Mouse (Mus musculus): ENCODE results near the gene Fos. TPM values are rescaled to one million over a fixed set of nuclear protein-coding genes. Genes with fewer than 3 reads are reported as not detected.

The Fos gene
- total and polyA plus RNA-seq, 2 experiments from 2014 or later: 1.6 to 18.5 TPM

DNA sequence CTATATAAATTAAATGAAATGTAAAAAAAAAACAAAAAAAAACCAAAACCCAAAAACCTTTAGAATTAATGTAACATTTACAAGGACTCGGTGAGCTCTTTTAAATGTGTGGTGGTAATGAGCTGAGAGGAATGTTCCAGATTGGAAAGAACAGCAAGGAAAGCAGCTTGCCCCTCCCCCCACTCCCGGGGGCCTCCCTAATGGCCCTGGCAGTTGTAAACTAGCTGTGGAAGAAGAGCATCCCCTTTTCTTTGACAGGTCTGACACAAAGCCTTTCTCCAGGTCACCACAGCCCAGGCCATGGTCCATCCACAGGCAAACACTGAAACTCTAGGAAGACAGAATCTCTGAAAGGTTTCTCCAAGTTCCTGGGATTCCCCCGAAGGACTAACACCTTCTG, 5.5 kb downstream of the Fos start:
- H3K4me3 ChIP-seq (ENCODE audit: low read depth, low read length): no peak overlapping the region
- no peak overlapping the region for H3K9ac ChIP-seq (replicated peaks; ENCODE audit: low read depth, low read length)
- TF ChIP-seq CTCF (IDR thresholded peaks at IDR 0.05; ENCODE audit: low read depth): no peak
- 30% methylated on average over 3 of the region's 3 CpGs for whole genome bisulfite sequencing
- H3K4me1 ChIP-seq (ENCODE audit: control insufficient read depth, insufficient read depth): peaks cover 16% of the 10 kb centered on the region; the same call in 1 of the 2 replicates
- peaks cover 13% of the 10 kb centered on the region for H3K36me3 ChIP-seq (replicated peaks; ENCODE audit: control insufficient read depth, insufficient read depth, low read length)
- no peaks in the 10 kb centered on the region for H3K27me3 ChIP-seq (ENCODE audit: control insufficient read depth, insufficient read depth, low read length)
- ATAC-seq (ENCODE audit: insufficient read depth, low read depth) (no peak), DNase-seq (ENCODE audit: low spot score) (no peak)
- H3K9me3 ChIP-seq (replicated peaks; ENCODE audit: control insufficient read depth, low read length): no peaks in the 10 kb centered on the region
- no peak overlapping the region for H3K4me2 ChIP-seq (ENCODE audit: low read depth, low read length)
- no peak overlapping the region for H3K27ac ChIP-seq (ENCODE audit: low read depth)

DNA sequence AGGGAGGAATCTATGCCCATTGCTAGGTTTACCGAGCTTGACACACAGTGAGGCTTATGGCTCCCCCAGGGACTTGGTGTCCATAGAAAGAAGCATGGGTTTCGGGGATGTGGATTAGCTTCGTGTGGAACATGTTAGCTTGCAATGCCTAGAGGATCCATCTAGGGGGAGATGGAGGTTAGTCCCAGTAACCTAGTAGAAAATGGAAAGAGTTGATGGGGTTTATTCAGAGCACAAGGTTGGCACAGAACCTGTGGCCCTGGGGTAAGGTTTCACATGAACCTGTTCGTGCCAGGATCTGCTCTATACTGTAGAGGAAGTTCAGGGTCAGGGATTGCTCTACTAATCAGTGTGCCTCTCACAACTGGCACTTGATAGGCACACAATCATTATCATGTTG, 9.5 kb downstream of the Fos start:
- ATAC-seq (ENCODE audit: insufficient read depth, low read depth) (no peak), DNase-seq (ENCODE audit: low spot score) (peak; percentile 26)

DNA sequence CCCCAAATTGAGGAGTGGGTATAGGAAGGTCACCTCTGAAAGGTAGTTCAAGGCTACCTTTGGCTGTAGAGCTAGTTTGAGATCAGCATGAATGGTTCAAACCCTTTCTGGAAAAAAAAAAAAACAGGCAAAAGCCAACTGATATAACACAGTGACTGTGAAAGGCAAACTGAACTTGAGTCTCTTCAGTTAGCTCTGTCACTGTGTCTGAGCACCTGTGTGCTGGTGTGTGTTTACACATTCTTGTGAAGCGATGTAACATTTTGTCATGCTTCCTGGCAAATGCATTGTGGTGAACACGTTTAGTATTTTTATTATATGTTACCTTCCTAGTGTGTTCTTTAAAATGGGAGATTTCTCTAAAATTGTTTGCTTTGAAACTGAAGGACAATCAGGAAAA, 11.0 kb downstream of the Fos start:
- Histone ChIP-seq H3K4me2 (ENCODE audit: low read depth, low read length) (no peak overlapping the region), H3K9ac (replicated peaks; ENCODE audit: low read depth, low read length) (no peak overlapping the region), H3K27me3 (ENCODE audit: control insufficient read depth, insufficient read depth, low read length) (no peaks in the 10 kb centered on the region), H3K27ac (ENCODE audit: low read depth) (no peak overlapping the region), H3K4me3 (ENCODE audit: low read depth, low read length) (no peak overlapping the region), H3K9me3 (replicated peaks; ENCODE audit: control insufficient read depth, low read length) (no peaks in the 10 kb centered on the region), H3K36me3 (replicated peaks; ENCODE audit: control insufficient read depth, insufficient read depth, low read length) (no peaks in the 10 kb centered on the region), H3K4me1 (ENCODE audit: control insufficient read depth, insufficient read depth) (peaks cover 22% of the 10 kb centered on the region)
- no peak for ATAC-seq (ENCODE audit: insufficient read depth, low read depth)
- no peak for DNase-seq (ENCODE audit: low spot score)
- TF ChIP-seq CTCF (IDR thresholded peaks at IDR 0.05; ENCODE audit: low read depth): no peak
- TF ChIP-seq EP300 (IDR thresholded peaks at IDR 0.05; ENCODE audit: low read depth): no peak
- WGBS: 61% methylated on average over 2 of the region's 2 CpGs

More for the DNA sequence above, 9.5 kb downstream of the Fos start:
- no peak overlapping the region for H3K4me3 ChIP-seq (ENCODE audit: low read depth, low read length)
- H3K27ac ChIP-seq (ENCODE audit: low read depth): no peak overlapping the region
- H3K9me3 ChIP-seq (replicated peaks; ENCODE audit: control insufficient read depth, low read length): no peaks in the 10 kb centered on the region
- H3K4me1 ChIP-seq (ENCODE audit: control insufficient read depth, insufficient read depth): peaks cover 22% of the 10 kb centered on the region
- H3K4me2 ChIP-seq (ENCODE audit: low read depth, low read length): no peak overlapping the region
- WGBS: 23% methylated on average over 4 of the region's 4 CpGs
- H3K36me3 ChIP-seq (replicated peaks; ENCODE audit: control insufficient read depth, insufficient read depth, low read length): no peaks in the 10 kb centered on the region
- no peak overlapping the region for H3K9ac ChIP-seq (replicated peaks; ENCODE audit: low read depth, low read length)
- no peaks in the 10 kb centered on the region for H3K27me3 ChIP-seq (ENCODE audit: control insufficient read depth, insufficient read depth, low read length)
- TF ChIP-seq CTCF (IDR thresholded peaks at IDR 0.05; ENCODE audit: low read depth): peak; percentile 37
- TF ChIP-seq EP300 (IDR thresholded peaks at IDR 0.05; ENCODE audit: low read depth): no peak

DNA sequence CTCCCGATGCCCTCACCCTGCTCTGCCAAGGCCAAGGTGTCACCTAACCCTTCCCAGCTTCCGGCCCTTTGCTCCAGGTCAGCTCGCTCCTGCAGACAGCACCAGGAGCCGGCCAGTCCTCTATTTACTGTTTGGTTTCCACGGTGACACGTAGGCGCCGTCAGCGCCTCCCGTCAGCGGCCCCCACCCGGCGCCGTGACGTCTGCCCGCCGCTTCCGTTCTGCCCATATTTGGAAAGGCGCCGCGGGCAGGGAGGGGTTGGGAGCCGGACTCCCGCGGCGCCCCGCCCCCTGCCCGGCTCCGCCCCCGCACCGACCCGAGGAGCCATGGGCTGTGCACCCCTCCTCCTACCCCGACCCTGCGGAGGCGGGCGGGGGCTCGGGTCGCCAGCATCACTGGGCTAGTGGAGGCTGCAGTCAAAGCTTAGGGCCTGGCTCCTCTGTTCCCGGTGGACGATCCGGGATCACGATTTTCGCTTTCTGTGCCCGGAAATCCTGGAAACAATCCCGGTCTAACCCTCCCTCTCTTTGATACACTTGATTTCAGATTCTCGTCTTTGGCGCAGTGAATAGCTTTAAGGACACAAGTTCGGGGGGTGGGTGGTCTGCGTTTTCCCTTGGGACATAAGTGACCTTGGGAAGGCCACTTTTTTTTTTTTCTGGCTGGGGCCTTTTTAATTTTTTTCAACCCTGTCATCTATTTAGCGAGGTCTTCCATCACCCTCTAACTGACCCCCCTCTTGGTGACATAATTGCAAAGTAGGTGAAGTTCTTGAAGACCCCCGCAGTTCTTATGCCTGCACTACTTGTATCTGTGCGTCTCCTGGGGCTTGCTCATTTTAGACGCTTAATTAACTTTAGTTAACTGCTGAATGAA, 12.4 kb downstream of the Fos start:
- TF ChIP-seq CTCF (IDR thresholded peaks at IDR 0.05; ENCODE audit: low read depth) (no peak), EP300 (IDR thresholded peaks at IDR 0.05; ENCODE audit: low read depth) (peak; percentile 73)
- H3K4me2 ChIP-seq (ENCODE audit: low read depth, low read length): peak overlapping the region; percentile 97
- peak overlapping the region; percentile 70 for H3K9ac ChIP-seq (replicated peaks; ENCODE audit: low read depth, low read length)
- H3K36me3 ChIP-seq (replicated peaks; ENCODE audit: control insufficient read depth, insufficient read depth, low read length): no peaks in the 10 kb centered on the region
- H3K27me3 ChIP-seq (ENCODE audit: control insufficient read depth, insufficient read depth, low read length): no peaks in the 10 kb centered on the region
- DNase-seq (ENCODE audit: low spot score) (peak; percentile 91), ATAC-seq (ENCODE audit: insufficient read depth, low read depth) (peak; percentile 94)
- peaks cover 22% of the 10 kb centered on the region for H3K4me1 ChIP-seq (ENCODE audit: control insufficient read depth, insufficient read depth)
- H3K9me3 ChIP-seq (replicated peaks; ENCODE audit: control insufficient read depth, low read length): no peaks in the 10 kb centered on the region
- peak overlapping the region; percentile 92 for H3K4me3 ChIP-seq (ENCODE audit: low read depth, low read length)
- H3K27ac ChIP-seq (ENCODE audit: low read depth): peak overlapping the region; percentile 80
- WGBS: under 1% methylated on average over 51 of the region's 52 CpGs

DNA sequence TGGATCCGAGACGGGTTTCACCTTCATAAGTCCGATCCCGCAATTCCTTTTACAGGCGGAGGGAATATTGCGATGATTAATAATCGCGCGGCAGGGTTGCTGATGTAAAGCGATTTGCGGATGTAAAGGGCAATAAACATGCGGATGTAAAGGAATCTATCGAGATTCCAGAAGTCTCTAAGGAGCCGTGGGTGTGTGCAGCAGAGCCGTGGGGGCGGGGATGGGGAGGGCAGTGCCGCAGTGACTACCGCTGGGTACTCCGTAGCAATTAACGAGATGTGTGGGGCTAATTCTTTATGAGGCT, 13.0 kb downstream of the Fos start:
- Histone ChIP-seq H3K36me3 (replicated peaks; ENCODE audit: control insufficient read depth, insufficient read depth, low read length) (no peaks in the 10 kb centered on the region), H3K4me1 (ENCODE audit: control insufficient read depth, insufficient read depth) (peaks cover 22% of the 10 kb centered on the region), H3K9me3 (replicated peaks; ENCODE audit: control insufficient read depth, low read length) (no peaks in the 10 kb centered on the region), H3K27ac (ENCODE audit: low read depth) (peak overlapping the region; percentile 78), H3K9ac (replicated peaks; ENCODE audit: low read depth, low read length) (peak overlapping the region; percentile 70), H3K4me3 (ENCODE audit: low read depth, low read length) (peak overlapping the region; percentile 92), H3K27me3 (ENCODE audit: control insufficient read depth, insufficient read depth, low read length) (no peaks in the 10 kb centered on the region), H3K4me2 (ENCODE audit: low read depth, low read length) (peak overlapping the region; percentile 97)
- no peak for ATAC-seq (ENCODE audit: insufficient read depth, low read depth)
- WGBS: under 1% methylated on average over 20 of the region's 20 CpGs
- no peak for DNase-seq (ENCODE audit: low spot score)
- no peak for TF ChIP-seq CTCF (IDR thresholded peaks at IDR 0.05; ENCODE audit: low read depth)
- TF ChIP-seq EP300 (IDR thresholded peaks at IDR 0.05; ENCODE audit: low read depth): no peak
